Mouse (Mus musculus) thymus, adult 2 months (tissue): ENCODE results near the gene Cldn14. TPM values are rescaled to one million over a fixed set of nuclear protein-coding genes. Genes with fewer than 3 reads are reported as not detected.

Experiments
- DNase-seq: peaks from one replicate; pipeline ENCODE4 v3.0.0; 2021
- H3K27ac ChIP-seq: fragments of 200-500 bp; 2 replicates; pipeline ENCODE4 v1.5.1; 2012; ENCODE audit warnings: low read length, control low read depth; ENCODE audit not compliant: control insufficient read depth, insufficient read depth
- H3K27me3 ChIP-seq: fragments of 200-500 bp; 2 replicates; pipeline ENCODE4 v1.6.1; 2012; ENCODE audit warnings: mild to moderate bottlenecking, low read length, moderate library complexity, mixed read lengths; ENCODE audit not compliant: control insufficient read depth, insufficient read depth
- H3K36me3 ChIP-seq: fragments of 200-500 bp; 2 replicates; pipeline ENCODE4 v1.6.1; 2012; ENCODE audit warnings: mild to moderate bottlenecking, low read length, moderate library complexity; ENCODE audit not compliant: control insufficient read depth, insufficient read depth
- H3K4me1 ChIP-seq: fragments of 200-500 bp; replicated peaks from 2 replicates; pipeline ENCODE4 v1.6.1; 2012; ENCODE audit warnings: low read length; ENCODE audit not compliant: control insufficient read depth, insufficient read depth
- H3K4me3 ChIP-seq: fragments of 200-500 bp; 2 replicates; pipeline ENCODE4 v1.5.1; 2012; ENCODE audit warnings: mild to moderate bottlenecking, low read length, control low read depth, moderate library complexity; ENCODE audit not compliant: control insufficient read depth, insufficient read depth
- CTCF ChIP-seq: fragments of 200-500 bp; IDR thresholded peaks from 2 replicates; pipeline ENCODE4 v1.5.1; 2012; ENCODE audit warnings: mild to moderate bottlenecking, control low read depth, low read length, moderate library complexity, borderline replicate concordance; ENCODE audit not compliant: control insufficient read depth, poor library complexity, insufficient read depth; ENCODE audit errors: extremely low read depth
- POLR2A ChIP-seq: fragments of 200-500 bp; IDR thresholded peaks from 2 replicates; pipeline ENCODE4 v1.6.1; 2012; ENCODE audit warnings: mild to moderate bottlenecking, low read length, control low read depth, moderate library complexity; ENCODE audit not compliant: control insufficient read depth, poor library complexity, insufficient read depth; ENCODE audit errors: extremely low read depth
- WGBS: fragments of 180-500 bp; shearing (Covaris S2); methylation state at CpG from one replicate; pipeline ENCODE4 v1.1.7; 2018; 5-methylcytosine and 5-hydroxymethylcytosine counted together
- polyA plus RNA-seq: library from polyadenylated mRNA; depleted of rRNA; stranded (reverse); fragments of >200 nt; gene quantifications from 2 replicates; pipeline ENCODE4 v1.2.3, GENCODE M21; 2012

The Cldn14 gene
- polyA plus RNA-seq, 1 experiment = 0.26 TPM

GRCm38 (mm10) chr16:94010633-94011032 lies 2.0 kb upstream of the Cldn14 start:
- 94% methylated on average over 3 of the region's 3 CpGs for WGBS
- Histone ChIP-seq H3K27ac (no peak overlapping the region), H3K4me3 (no peak overlapping the region), H3K36me3 (no peaks in the 10 kb centered on the region), H3K27me3 (no peaks in the 10 kb centered on the region), H3K4me1 (no peaks in the 10 kb centered on the region)
- no peak for DNase-seq
- TF ChIP-seq CTCF (no peak), POLR2A (no peak)

- WGBS = 89% methylated on average over 5 of the region's 5 CpGs
- no peak overlapping the region for H3K27ac ChIP-seq
- H3K36me3 ChIP-seq = no peaks in the 10 kb centered on the region
- no peak overlapping the region for H3K4me3 ChIP-seq
- no peaks in the 10 kb centered on the region for H3K4me1 ChIP-seq
- no peaks in the 10 kb centered on the region for H3K27me3 ChIP-seq
- no peak for DNase-seq
- TF ChIP-seq CTCF (no peak), POLR2A (no peak)
Measured at GRCm38 (mm10) chr16:94010156-94010555, 1.5 kb upstream of the Cldn14 start.

GRCm38 (mm10) chr16:94009356-94009755 lies 719 bp upstream of the Cldn14 start:
- no peaks in the 10 kb centered on the region for H3K4me1 ChIP-seq
- TF ChIP-seq CTCF = no peak
- no peak for TF ChIP-seq POLR2A
- no peak overlapping the region for H3K27ac ChIP-seq
- 29% methylated on average over 5 of the region's 5 CpGs for WGBS
- H3K27me3 ChIP-seq = no peaks in the 10 kb centered on the region
- no peak overlapping the region for H3K4me3 ChIP-seq
- no peaks in the 10 kb centered on the region for H3K36me3 ChIP-seq
- DNase-seq = no peak

GRCm38 (mm10) chr16:94006706-94007665 lies 1.7 kb downstream of the Cldn14 start:
- Histone ChIP-seq H3K27me3 (no peaks in the 10 kb centered on the region), H3K4me3 (no peak overlapping the region), H3K27ac (no peak overlapping the region), H3K36me3 (no peaks in the 10 kb centered on the region), H3K4me1 (no peaks in the 10 kb centered on the region)
- no peak for TF ChIP-seq CTCF
- TF ChIP-seq POLR2A = no peak
- 56% methylated on average over 23 of the region's 23 CpGs for WGBS
- DNase-seq = no peak

- no peak for DNase-seq
- Histone ChIP-seq H3K4me1 (no peaks in the 10 kb centered on the region), H3K4me3 (no peak overlapping the region), H3K27ac (no peak overlapping the region), H3K27me3 (no peaks in the 10 kb centered on the region), H3K36me3 (no peaks in the 10 kb centered on the region)
- 84% methylated on average over 6 of the region's 6 CpGs for WGBS
- TF ChIP-seq CTCF (no peak), POLR2A (no peak)
Measured at GRCm38 (mm10) chr16:94003478-94003877, 5.2 kb downstream of the Cldn14 start.

GRCm38 (mm10) chr16:94001366-94001765 lies 7.3 kb downstream of the Cldn14 start:
- no peaks in the 10 kb centered on the region for H3K36me3 ChIP-seq
- TF ChIP-seq POLR2A (no peak), CTCF (no peak)
- 97% methylated on average over 6 of the region's 6 CpGs for WGBS
- no peaks in the 10 kb centered on the region for H3K27me3 ChIP-seq
- no peaks in the 10 kb centered on the region for H3K4me1 ChIP-seq
- no peak overlapping the region for H3K4me3 ChIP-seq
- no peak overlapping the region for H3K27ac ChIP-seq
- DNase-seq = no peak
